Mouse (Mus musculus) left cerebral cortex, postnatal 4 days (tissue): Measurements from ENCODE around the gene Prkci. TPM values are rescaled to one million over a fixed set of nuclear protein-coding genes. Genes with fewer than 3 reads are reported as not detected.

Experiments used
- DNase-seq: peaks from one replicate; pipeline ENCODE4 v3.0.0-alpha.2; 2022
- intact Hi-C: fragments of 180-260 bp; cut with DNase I; formaldehyde crosslinking; loops from one replicate; pipeline ENCODE4 v1.15.1; 2025
- total RNA-seq, 2 experiments: library from RNA; stranded (reverse); gene quantifications; 2 replicates each; pipeline ENCODE4 v1.2.3; 2021

Prkci gene
- total RNA-seq, 2 experiments from 2014 or later: 62.6 to 63.4 TPM

DNA sequence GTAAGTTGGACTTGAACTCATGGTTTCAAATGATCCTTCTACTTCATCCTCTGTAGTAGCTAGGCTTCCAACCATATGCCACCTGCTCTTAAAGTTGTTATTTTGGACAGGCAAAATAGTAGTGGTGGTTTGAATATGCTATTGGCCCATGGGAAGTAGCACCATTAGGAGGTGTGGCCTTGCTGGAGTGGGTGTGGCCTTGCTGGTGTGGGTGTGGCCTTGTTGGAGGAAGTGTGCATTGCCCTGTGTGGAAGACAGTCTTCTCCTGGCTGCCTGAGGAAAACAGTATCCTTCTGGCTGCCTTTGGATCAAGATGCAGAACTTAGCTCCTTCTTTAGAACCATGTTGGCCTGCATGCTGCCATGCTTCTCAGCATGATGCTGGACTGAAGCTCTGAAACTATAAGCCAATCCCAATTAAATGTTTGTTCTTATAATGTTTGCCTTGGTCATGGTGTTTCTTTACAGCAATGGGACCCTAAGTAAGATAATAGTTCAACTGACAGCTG lies 2.4 kb upstream of the Prkci start:
- intact Hi-C loops: no loop called here
- no peak for DNase-seq

DNA sequence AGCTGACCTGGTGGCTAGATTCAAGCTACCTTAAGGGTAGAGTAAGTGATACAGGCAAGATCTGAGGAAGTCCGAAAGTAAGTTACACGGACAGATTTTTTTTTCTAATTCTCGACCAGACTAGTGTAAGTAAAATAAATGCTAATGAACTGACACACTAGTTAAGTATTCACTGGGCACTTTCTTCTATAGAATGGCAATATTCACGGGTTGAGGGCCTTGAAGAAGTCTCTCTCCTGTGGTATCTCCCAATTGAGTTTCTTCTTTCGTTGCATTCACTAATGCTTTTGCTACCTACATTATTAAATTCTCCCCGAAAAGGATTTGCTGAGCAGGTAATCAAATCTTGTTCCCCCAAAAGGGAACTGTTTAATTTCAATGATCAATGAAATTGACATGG lies 688 bp upstream of the Prkci start:
- DNase-seq: no peak
- intact Hi-C loops: no loop called here

DNA sequence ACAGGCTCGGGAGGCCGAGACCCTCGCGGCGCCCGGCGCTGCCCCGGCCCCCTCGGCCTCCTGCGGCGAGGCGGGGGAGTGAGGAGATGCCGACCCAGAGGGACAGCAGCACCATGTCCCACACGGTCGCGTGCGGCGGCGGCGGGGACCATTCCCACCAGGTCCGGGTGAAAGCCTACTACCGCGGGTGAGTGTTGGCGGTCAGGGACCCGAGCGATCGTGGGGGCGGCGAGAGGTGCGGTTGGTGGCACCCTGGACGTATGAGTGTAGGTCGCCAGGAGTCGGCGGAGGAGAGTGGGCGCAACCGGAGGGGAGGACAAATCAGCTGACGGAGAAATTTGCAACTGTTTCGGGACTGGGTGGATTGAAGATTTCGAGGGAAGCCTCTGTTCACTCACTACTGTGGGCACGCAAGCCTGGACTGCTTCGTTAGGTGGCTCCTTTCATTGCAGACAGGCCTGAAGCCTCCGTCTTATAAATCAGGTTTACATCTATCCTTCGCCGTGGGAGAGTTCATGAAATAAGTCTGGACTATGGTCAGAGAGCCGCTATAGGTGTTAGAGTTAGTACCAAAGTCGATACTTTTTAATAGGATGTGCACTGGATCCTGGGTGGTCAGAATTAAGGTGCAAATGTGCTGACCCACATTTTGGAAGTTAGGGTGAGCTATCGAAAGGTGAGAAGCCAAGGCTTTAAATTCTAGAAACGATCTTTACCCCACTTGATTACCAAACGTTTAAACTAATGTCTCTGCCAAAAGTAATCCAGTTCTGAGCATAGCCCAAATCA lies 546 bp downstream of the Prkci start:
- intact Hi-C loops: no loop called here
- no peak for DNase-seq

DNA sequence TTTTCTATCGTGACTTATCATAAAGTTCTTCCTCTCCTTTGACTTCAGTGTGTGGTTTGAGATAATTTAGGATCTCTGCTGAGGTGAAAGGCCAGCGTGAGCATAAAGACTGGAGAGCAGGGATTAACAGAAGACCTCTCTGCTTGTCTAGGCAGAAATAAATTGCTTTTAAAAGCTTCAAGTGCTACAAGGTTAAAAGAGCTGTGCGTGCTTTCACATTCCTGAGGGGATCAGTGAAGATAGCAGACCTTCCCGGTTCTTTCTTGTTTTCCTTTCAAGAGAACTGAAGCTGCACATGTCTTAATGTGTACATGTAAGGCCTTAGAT lies 1.1 kb downstream of the Prkci start:
- no peak for DNase-seq
- intact Hi-C loops: no loop called here

DNA sequence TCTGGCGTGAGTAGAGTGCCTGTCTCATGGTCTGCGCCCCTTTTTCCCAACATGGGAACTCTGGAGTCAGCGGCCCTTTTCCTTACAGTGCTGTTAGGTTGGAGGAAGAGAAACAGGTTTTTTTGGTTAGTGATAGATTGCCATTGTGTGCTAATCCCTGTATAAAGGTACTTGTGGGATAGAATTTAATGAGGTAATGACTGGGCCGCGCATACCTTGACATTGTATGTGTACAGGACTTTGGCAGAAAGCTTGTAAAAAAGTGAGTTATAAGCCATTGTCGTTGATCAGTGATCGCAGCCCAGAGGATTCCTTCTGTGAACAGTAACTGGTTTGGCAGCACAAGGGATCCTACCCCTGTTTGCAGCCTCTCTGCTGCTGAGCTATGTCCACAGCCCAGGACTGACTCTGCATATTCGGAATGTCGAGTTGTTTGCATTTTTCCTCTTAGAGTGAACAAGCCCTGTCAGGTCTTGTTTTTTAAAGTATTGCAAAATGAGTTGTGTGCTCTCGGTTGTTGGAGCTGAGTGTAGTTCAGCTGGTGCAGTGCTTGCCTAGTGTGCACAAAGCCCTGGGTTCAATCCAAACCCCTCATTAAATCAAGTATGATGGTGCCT lies 4.0 kb downstream of the Prkci start:
- no peak for DNase-seq
- intact Hi-C loops: no loop called here

DNA sequence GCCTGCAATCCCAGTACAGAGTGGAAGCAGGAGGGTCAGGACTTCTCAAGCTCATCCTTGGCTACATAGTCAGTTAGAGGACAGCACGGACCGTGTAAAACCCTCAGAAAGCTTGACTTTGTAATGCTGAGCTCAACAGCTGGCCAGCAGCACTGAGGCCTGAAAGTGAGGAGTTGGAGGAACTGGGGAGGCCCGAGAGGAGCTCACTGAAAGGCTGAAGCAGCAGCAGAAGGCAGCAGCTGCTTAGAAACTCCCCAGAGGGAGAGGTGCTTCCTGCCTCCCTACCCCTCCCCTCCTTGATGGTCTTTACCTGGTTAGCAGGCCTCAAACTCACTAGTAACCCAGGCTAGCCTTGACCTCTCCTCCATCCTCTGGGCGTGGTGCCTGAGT lies 4.5 kb downstream of the Prkci start:
- DNase-seq: no peak
- intact Hi-C loops: no loop called here

DNA sequence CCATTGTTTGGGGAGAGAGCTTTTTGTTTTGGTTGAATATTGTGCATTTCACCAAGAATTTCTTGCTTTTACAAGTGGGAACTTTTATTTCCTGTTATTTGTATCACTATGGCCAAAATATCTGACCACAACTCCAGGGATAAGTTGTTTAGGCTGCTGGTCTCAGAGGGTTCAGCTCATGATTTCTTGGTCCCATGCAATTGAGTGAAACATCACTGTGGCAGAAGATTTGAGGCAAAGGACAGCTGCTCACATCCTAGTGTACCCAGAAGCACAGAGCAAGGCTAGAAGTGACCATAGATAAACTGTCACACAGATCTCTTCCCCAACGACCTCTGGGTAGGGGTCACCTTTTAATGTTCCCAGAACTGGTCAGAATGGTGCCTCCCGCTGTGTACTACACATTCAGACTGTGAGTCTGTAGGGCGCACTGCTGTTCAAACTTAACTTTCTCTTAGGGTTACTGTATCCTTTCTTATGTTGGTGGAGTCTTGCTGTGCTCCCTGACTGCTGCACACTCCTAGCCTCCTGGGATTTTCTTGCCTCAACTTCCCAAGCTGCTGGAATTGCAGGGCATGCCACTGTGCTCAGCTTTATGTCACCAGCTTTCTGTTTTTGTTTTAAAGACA lies 5.6 kb downstream of the Prkci start:
- intact Hi-C loops: no loop called here
- DNase-seq: no peak

DNA sequence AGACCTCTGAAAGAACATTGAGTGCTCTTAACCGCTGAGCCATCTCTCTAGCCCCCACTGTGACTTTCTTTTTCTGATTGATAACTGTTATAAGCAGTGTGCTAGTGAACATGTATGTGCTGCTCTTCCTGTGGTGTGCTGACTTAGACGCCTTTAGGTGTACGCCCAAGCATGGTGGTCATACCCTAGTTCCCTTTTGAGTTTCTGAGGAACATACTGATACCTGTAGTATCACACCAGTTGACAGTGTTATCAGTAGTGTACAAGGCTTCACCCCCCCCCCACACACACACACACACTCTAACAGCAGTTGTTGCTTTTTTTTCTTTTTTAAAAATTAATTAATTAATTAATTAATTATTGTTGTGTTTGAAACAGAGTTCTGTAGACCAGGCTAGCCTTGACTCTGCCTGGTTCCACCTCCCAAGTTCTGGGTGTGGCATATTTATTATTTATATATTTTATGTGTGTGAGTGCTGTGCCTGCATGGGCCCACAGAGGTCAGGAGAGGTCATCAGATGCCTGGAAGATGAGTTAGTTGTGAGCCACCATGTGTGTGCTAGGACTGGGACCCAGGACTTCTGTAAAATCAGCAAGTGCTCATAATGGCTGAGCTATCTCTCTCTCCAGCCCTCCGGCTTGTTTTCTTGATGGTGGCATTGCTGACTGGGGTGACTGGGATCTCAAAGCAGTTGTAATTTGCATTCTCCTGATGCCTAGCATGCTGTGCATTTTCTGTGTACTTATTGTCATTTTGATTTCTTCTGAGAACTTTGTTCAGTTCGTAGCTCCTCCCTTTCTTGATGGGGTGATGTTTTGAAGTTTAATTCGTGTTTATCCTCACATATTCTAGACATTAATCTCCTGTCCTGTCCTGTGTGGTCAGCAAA lies 9.0 kb downstream of the Prkci start:
- intact Hi-C loops: no loop called here
- DNase-seq: no peak

DNA sequence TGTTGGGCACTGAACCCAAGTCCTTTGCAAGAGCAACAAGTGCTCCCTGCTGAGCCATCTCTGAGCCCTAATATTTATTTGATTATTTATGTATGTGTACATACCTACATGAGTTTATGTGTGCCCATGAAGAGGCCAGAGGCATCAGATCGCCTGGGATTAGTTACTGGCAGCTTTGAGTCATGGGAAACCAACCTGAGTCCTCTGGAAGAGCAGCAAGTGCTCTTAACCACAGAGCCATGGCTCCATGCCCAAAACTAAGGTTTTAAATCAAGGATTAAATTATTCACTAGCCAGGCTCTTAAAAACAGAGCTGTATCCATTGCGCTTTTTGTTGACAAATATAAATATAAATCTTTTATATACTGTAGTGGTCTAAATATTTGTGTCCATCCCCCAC lies 18.8 kb downstream of the Prkci start:
- DNase-seq: no peak
- intact Hi-C loops: no loop called here

DNA sequence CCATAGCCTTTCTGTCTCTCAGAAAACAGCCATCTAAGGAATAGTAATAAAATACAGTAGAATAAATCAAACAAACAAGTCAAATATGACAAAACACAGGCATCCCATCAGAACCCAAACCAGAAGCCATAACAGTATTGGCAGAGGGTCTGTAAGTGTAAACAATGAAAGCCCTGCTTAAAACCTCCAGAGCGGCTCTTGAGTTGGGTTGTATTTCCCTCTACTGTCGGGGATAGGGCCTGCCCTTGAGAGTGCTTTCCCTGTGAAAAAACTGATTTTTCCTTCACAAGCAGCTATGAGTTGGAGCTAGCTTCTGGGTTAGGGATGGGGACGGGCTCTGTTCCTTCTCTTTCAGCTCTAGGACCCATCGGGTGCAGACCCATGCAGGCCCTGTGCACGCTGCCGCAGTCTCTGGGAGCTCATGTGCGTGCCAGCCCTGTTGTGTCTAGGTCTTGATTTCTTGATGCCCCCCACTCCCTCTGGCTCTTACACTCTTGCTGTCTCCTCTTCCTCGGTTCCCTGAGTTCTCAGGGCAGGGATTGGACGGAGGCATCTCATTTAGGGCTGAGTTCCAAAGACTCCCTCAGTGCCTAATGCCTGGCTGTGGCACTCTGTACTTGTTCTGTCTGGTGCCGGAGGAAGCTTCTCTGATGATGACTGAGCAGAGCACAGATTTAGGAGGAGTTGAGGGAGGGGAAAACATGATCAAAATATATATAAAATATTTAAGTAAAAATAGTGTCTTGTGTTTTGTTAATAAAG lies 20.3 kb downstream of the Prkci start:
- intact Hi-C loops: no loop called here
- peak; percentile 6 for DNase-seq

DNA sequence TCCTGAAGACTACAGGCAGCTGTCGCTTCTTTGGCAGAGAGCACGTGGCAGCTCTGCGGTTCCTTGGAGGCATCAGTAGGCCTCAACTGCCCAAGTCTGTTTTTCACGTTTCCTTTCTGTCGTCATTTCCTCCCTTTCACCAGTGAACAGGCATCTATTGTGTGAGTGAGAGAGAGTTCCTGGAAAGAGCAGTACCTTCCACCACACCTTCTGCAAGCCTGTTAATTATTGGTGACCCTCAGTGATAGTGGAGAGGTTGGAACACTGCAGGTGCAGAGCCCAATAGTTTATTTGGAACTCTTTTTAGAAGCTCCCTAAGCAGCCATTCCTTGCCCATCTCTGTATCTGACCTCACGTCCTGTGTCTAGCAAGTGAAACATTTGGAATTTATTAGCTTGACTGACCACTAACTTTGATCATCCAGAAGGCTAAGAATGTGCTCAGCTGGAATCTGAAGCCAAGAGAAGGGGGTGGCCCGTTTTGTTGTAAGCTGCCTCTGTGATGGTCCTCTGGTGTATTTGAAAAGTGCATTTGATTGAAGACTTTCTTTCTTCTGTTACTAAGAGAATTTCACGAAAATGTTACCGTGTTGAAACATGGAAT lies 21.1 kb downstream of the Prkci start:
- peak; percentile 9 for DNase-seq
- intact Hi-C loops: no loop called here

DNA sequence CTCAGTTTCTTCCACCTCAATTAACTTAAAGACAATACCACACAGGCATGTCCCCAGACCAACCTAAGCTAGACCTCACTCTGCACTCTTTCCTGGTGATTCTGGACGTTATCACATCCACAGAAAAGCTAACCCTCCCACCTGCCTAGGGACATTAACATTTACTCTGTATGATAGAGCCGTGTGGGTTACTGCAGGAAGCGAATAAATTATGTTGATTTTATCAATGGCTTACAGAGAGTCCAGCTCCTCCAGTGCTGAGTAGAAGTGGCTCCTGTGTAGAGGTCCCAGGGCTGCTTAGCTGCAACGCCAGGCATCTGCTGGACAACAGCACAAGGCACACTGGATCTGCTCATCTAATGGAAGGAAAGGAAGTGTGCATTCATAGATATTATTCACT lies 22.1 kb downstream of the Prkci start:
- intact Hi-C loops: no loop called here
- DNase-seq: no peak

DNA sequence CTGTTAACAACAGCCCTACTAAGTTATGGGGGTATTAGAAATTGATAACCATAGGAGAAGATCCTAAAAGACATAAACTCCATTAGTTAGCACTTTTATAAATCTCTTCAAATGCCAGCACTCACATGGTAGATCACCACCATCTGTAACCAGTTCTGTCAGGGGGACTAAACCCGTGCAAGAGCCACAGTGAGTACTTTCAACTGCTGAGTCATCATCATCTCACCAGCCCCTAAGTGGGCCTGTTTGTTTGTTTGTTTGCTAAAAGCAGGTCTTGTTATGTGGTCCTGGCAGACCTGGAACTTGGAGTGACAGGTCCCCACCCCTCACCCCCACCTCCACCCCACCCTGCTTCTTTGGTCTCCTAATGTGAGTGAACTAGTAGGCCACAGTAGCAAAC lies 23.7 kb downstream of the Prkci start:
- no peak for DNase-seq
- intact Hi-C loops: no loop called here

DNA sequence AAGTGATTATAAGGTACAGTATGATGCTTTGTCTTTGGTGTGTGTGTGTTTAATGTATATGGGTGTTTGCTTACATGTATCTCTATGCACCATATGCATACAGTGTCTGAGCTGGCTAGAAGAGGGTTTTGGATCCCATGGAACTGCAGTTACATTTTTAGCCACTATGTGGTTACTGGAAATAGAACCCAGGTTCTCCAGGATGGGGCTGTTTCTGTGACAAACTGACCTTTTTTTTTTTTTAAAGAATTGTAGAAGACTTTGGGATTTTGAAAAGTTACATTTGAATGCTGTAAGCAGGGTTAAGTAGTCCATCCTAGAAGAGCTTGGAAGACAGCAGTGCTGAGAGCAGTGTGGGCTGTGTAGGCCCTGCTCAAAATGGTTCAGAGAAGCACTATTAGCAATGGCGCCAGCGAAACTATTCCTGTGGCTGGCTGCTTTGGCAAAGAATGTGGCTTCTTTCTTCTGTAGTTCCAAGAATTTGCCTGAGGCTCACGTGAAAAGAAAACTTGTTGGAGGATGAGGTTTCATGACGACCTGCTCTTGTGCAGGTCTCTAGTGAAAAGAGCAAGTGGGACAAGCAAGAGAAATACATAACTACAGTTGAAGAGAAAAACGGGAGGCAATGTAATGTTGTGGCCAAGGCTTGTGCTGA lies 24.4 kb downstream of the Prkci start:
- no peak for DNase-seq
- intact Hi-C loops: no loop called here

DNA sequence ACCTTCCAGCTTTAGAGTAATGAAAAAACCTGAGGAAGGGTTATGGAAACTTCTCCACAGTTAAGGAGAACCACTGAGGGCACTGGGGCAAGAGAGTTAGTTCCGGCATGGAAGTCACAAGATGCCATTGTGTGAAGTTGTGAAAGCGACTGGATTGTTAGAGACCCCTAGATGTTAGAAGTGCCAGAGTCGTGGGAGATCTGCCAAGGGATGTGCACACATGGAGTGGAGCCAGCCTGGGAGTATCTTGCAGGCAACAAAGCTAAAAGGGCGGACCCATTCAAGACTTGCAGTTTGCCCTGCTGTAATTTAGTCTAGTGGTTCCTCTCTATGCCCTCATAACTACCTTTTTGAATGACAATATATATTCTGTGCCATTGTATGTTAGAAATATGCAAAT lies 25.1 kb downstream of the Prkci start:
- intact Hi-C loops: no loop called here

DNA sequence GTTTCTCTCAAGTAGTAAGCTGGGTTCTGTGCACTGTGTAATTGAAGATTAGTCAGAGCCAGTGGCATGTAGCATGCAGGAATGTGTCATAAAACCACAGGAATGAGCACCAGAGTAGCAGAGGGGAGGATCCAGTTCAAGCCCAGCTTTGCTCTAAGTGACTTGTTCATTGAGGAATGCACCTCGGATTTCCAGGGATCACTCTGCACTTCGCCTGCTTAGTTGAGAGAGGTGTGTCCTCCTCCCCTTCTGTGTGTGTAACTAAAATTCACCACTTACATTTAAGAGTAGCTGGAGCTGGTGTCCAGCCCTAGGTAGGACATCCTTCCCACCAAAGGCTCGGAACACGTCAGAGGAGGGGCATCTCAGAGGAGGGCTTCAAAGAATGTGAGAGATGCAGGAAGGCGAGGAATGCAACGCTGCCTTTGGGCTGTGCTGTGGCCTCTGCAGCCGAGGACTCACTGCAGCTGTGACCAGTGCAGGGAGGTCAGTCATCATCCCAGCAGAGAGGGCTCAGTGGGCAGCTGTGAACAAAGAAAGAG lies 27.4 kb downstream of the Prkci start:
- DNase-seq: no peak
- intact Hi-C loops: no loop called here

More for the DNA sequence above, 25.1 kb downstream of the Prkci start:
- peak; percentile 36 for DNase-seq

DNA sequence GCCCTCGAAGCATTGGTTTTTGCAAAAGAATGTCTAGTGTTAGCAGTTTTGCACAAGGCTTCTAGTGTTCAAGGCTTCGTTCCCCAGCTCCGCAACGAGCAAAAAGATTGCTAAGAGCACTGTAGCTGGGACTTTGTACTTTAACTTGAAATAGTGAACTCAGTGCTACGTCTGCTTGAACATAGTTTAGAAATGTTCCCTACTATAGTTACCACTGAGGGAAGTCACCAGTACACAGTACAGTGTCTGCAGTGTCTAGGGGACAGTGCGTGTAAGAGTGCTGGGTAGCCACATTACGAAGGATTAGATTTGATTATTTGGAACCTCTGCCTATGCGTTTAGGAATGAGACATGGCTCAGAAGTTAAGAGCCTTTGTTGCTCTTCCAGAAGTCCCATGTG lies 32.2 kb downstream of the Prkci start:
- DNase-seq: no peak
- intact Hi-C loops: no loop called here

DNA sequence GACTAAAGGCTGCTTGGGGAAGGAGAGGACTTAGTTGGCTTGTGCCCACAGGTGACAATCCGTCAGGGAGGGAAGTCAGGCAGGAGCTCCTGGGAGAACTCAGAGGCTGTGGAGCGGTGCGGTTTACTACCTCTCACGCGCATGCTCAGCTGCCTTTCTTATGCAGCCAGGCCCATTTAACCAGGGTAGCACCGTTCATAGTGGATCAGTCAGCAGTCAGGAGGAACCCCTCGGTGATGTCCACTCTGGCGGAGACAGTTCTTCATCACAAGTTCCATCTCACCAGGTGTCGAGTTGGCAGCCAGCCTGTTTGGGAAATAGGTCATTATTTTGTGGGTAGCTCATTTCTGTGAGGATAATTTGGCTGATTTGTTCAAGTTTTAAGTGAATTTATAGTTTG lies 36.1 kb downstream of the Prkci start:
- intact Hi-C loops: no loop called here

DNA sequence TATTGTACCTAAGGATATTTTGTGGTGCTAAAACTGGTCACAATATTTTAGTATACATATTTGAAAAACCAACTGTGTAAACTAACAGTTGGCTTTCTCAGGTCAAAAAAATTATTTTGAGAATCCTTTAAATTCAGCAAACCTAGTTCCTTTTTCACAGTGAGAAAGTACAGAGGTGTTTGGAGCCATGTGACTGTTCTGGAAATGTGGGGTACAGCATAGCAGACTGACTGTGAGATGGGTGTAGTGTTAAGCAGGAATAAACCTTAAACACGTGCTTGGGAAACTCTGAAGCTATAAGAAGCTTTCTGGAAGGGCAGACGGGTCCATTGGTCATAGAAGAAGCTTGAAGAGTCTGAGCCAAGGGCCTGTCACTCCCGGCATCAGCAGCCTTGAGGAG lies 38.1 kb downstream of the Prkci start:
- no peak for DNase-seq
- intact Hi-C loops: no loop called here

More for the DNA sequence above, 36.1 kb downstream of the Prkci start:
- DNase-seq: no peak
